Mouse (Mus musculus) hindbrain, embryonic 14.5 days (tissue): ENCODE results near the gene Frmd8. TPM values are rescaled to one million over a fixed set of nuclear protein-coding genes. Genes with fewer than 3 reads are reported as not detected.

ENCODE experiments used
- ATAC-seq: fragments of 200-750 bp; cut with Nextera tagmentation; 2 replicates; pipeline ENCODE4 v1.8.0; 2017; ENCODE audit warnings: moderate number of reproducible peaks, mild to moderate bottlenecking, moderate TSS enrichment, moderate library complexity; ENCODE audit not compliant: low FRiP score
- DNase-seq: peaks from one replicate; pipeline ENCODE4 v3.0.0-alpha.2; 2015; ENCODE audit warnings: low spot score
- H3K27ac ChIP-seq: fragments of 300-500 bp; sonication (generic); 2 replicates; pipeline ENCODE4 v1.5.1; 2014; ENCODE audit warnings: mild to moderate bottlenecking, moderate library complexity
- H3K27me3 ChIP-seq: fragments of 300-500 bp; sonication (generic); 2 replicates; pipeline ENCODE4 v1.6.1; 2014; ENCODE audit warnings: mild to moderate bottlenecking, low read length, mixed read lengths; ENCODE audit not compliant: control insufficient read depth, insufficient read depth
- H3K36me3 ChIP-seq: fragments of 300-500 bp; sonication (generic); replicated peaks from 2 replicates; pipeline ENCODE4 v1.6.1; 2014; ENCODE audit not compliant: control insufficient read depth, insufficient read depth
- H3K4me1 ChIP-seq: fragments of 300-500 bp; sonication (generic); replicated peaks from 2 replicates; pipeline ENCODE4 v1.6.1; 2014; ENCODE audit warnings: antibody characterized with exemption, low read length, mixed read lengths; ENCODE audit not compliant: control insufficient read depth, insufficient read depth
- H3K4me2 ChIP-seq: fragments of 300-500 bp; sonication (generic); replicated peaks from 2 replicates; pipeline ENCODE4 v1.6.1; 2014; ENCODE audit warnings: mild to moderate bottlenecking, moderate library complexity
- H3K4me3 ChIP-seq: fragments of 300-500 bp; sonication (generic); replicated peaks from 2 replicates; pipeline ENCODE4 v1.5.1; 2014; ENCODE audit warnings: mild to moderate bottlenecking, low read length
- H3K9ac ChIP-seq: fragments of 300-500 bp; sonication (generic); 2 replicates; pipeline ENCODE4 v1.6.1; 2014
- H3K9me3 ChIP-seq: fragments of 300-500 bp; sonication (generic); 2 replicates; pipeline ENCODE4 v1.6.1; 2016; ENCODE audit warnings: low read length; ENCODE audit not compliant: control insufficient read depth
- WGBS: fragments of 180-500 bp; shearing (Covaris S2); extraction: QIAGEN DNeasy Blood & Tissue Kit; methylation state at CpG from one replicate; pipeline ENCODE4 v1.1.7; 2014; 5-methylcytosine and 5-hydroxymethylcytosine counted together
- polyA plus RNA-seq: library from polyadenylated mRNA; unstranded; fragments of >200 nt; fragmentation: Nextera tagmentation; extraction: Ambion mirVana; gene quantifications from 2 replicates; pipeline ENCODE4 v1.2.1, GENCODE M21; 2014

Gene Frmd8
- polyA plus RNA-seq, 1 experiment from 2014 or later: 11.3 TPM

GRCm38 (mm10) chr19:5877618-5878361, 2.7 kb upstream of the Frmd8 start, which contains the start of gene Slc25a45:
Gene Slc25a45 (plus strand): TSS chr19:5877808.
- peak; percentile 73 for DNase-seq
- Histone ChIP-seq H3K4me3 (0 out of 2 replicates have a peak within 1 kb of the TSS, but pooled peaks have one; percentile 0), H3K9ac (0 out of 2 replicates have a peak within 1 kb of the TSS, but pooled peaks have one; percentile 16), H3K27ac (peak within 1 kb of the TSS; percentile 32; the same call in 1 of the 2 replicates), H3K4me1 (peaks cover 18% of the 10 kb centered on the region; the same call in 1 of the 2 replicates), H3K27me3 (no peaks in the 10 kb centered on the region), H3K4me2 (0 out of 2 replicates have a peak within 1 kb of the TSS, but pooled peaks have one; percentile 17), H3K36me3 (0 out of 2 replicates have a peak, but pooled peaks cover 3% of the 10 kb centered on the region), H3K9me3 (no peaks in the 10 kb centered on the region)
- ATAC-seq: peak; percentile 38; the same call in 1 of the 2 replicates
- 44% methylated on average over 15 of the region's 15 CpGs for WGBS

DNA sequence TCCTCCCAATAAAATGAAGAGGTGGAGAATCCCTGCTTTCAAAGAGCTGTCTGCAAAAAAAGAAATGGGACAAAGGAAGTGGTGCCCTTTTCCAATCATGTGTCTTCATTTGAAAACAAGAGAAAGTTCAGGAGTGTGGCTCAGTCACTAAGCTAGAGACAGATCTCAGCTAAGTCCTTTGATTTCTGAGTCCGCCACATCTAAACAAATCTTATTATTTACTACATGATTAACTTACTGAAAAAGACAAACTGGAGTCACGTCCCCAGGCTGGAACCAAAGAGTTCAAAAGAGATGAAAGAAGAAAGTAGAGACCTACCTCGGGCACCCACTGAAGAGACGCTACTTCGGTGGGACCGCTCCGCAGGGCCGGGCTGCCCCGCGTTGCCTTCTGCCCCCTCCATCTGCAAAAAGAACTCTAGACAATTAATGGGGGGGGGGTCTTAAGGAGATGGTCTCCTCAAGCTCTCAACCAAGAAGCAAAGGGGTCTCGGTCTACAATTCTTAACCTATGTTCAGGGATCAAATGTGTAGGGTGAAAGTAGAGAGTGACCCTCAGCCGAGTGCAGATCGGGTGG, 594 bp downstream of the Frmd8 start:
- H3K36me3 ChIP-seq: peaks cover 10% of the 10 kb centered on the region; the same call in 1 of the 2 replicates
- 12% methylated on average over 13 of the region's 13 CpGs for WGBS
- no peaks in the 10 kb centered on the region for H3K27me3 ChIP-seq
- peak overlapping the region; percentile 83 for H3K4me2 ChIP-seq
- peak overlapping the region; percentile 80; the same call in 1 of the 2 replicates for H3K27ac ChIP-seq
- DNase-seq (no peak), ATAC-seq (no peak)
- no peaks in the 10 kb centered on the region for H3K9me3 ChIP-seq
- peak overlapping the region; percentile 76 for H3K4me3 ChIP-seq
- peaks cover 25% of the 10 kb centered on the region; the same call in 1 of the 2 replicates for H3K4me1 ChIP-seq
- peak overlapping the region; percentile 83 for H3K9ac ChIP-seq

DNA sequence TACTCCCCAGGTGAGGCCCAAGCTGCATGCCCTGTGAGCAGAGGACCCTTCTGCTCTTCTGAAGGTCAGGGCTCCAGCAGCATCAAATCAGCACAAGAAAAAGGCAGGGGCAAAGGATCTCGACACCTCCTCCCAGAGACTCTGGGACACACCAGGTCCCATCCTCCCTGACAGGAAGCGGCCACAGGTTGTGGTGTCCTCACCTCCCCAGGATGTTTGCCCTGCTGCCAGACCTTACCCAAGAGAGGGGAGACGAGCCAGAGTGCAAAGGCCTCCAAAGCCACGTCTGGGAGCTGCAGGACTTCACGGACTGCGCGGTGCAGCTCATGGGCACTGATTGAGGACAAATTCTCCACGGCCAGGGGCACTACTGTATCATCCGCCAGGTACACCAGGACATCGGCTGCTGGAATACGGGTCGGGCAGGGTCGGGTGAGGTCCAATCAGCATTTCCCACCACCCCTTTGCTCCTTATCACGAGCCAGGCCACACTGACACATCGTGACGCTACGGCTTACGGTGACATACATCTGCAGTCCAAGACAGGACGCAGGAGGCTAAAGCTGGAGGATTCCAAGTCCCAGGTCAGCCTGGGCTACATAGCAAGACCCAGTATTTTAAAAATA, 2.0 kb downstream of the Frmd8 start:
- WGBS: 91% methylated on average over 19 of the region's 19 CpGs
- H3K9ac ChIP-seq: no peak overlapping the region
- peaks cover 25% of the 10 kb centered on the region; the same call in 1 of the 2 replicates for H3K4me1 ChIP-seq
- ATAC-seq: no peak
- peaks cover 24% of the 10 kb centered on the region for H3K36me3 ChIP-seq
- H3K4me3 ChIP-seq: no peak overlapping the region
- no peaks in the 10 kb centered on the region for H3K9me3 ChIP-seq
- no peaks in the 10 kb centered on the region for H3K27me3 ChIP-seq
- DNase-seq: no peak
- no peak overlapping the region for H3K4me2 ChIP-seq
- no peak overlapping the region for H3K27ac ChIP-seq

GRCm38 (mm10) chr19:5872528-5872927, 2.5 kb downstream of the Frmd8 start:
- Histone ChIP-seq H3K27ac (no peak overlapping the region), H3K9ac (no peak overlapping the region), H3K4me3 (no peak overlapping the region), H3K9me3 (no peaks in the 10 kb centered on the region), H3K4me2 (no peak overlapping the region), H3K36me3 (peaks cover 29% of the 10 kb centered on the region), H3K27me3 (no peaks in the 10 kb centered on the region), H3K4me1 (peaks cover 25% of the 10 kb centered on the region; the same call in 1 of the 2 replicates)
- 91% methylated on average over 4 of the region's 4 CpGs for WGBS
- no peak for ATAC-seq
- no peak for DNase-seq

- no peak for ATAC-seq
- H3K4me2 ChIP-seq: no peak overlapping the region
Measured at GRCm38 (mm10) chr19:5871683-5872082, 3.4 kb downstream of the Frmd8 start.

GRCm38 (mm10) chr19:5871273-5871672, 3.8 kb downstream of the Frmd8 start:
- 3% methylated on average over 7 of the region's 7 CpGs for WGBS
- peak overlapping the region; percentile 47; the same call in 1 of the 2 replicates for H3K27ac ChIP-seq
- H3K9me3 ChIP-seq: no peaks in the 10 kb centered on the region
- peaks cover 25% of the 10 kb centered on the region; the same call in 1 of the 2 replicates for H3K4me1 ChIP-seq
- H3K36me3 ChIP-seq: peaks cover 35% of the 10 kb centered on the region
- no peak overlapping the region for H3K4me3 ChIP-seq
- 0 out of 2 replicates have a peak overlapping the region, but pooled peaks have one; percentile 8 for H3K9ac ChIP-seq
- DNase-seq (no peak), ATAC-seq (0 out of 2 replicates have a peak, but pooled peaks have one; percentile 21)
- no peaks in the 10 kb centered on the region for H3K27me3 ChIP-seq
- H3K4me2 ChIP-seq: peak overlapping the region; percentile 15; the same call in 1 of the 2 replicates

More at GRCm38 (mm10) chr19:5871683-5872082, 3.4 kb downstream of the Frmd8 start:
- H3K9ac ChIP-seq: 0 out of 2 replicates have a peak overlapping the region, but pooled peaks have one; percentile 8
- H3K27ac ChIP-seq: no peak overlapping the region
- peaks cover 31% of the 10 kb centered on the region for H3K36me3 ChIP-seq
- peaks cover 25% of the 10 kb centered on the region; the same call in 1 of the 2 replicates for H3K4me1 ChIP-seq
- no peak for DNase-seq
- H3K27me3 ChIP-seq: no peaks in the 10 kb centered on the region
- WGBS: 63% methylated on average over 6 of the region's 6 CpGs
- no peaks in the 10 kb centered on the region for H3K9me3 ChIP-seq
- no peak overlapping the region for H3K4me3 ChIP-seq

DNA sequence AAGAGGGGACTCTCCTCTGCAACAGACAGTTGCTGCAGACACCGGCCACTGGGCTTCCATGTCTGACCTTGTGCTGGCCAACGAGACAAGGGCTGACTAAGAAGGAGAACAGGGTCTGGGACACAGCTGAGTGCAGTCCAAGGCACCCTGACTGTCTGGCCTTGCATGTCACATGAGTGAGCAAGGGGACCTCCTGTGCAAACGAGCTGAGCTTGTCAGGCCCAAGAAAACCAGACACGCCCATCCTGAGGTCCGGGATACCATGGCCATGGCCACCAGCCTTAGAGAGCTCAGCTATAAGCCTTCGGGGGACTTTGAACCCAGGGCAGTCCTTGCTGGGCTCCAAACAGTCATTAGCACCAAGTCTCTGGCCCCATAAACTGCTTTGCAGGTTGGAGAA, 7.0 kb downstream of the Frmd8 start:
- no peak overlapping the region for H3K9ac ChIP-seq
- H3K27ac ChIP-seq: no peak overlapping the region
- H3K9me3 ChIP-seq: no peaks in the 10 kb centered on the region
- no peak overlapping the region for H3K4me2 ChIP-seq
- WGBS: 94% methylated on average over 6 of the region's 6 CpGs
- H3K4me3 ChIP-seq: no peak overlapping the region
- peaks cover 7% of the 10 kb centered on the region; the same call in 1 of the 2 replicates for H3K4me1 ChIP-seq
- no peaks in the 10 kb centered on the region for H3K27me3 ChIP-seq
- ATAC-seq (no peak), DNase-seq (no peak)
- peaks cover 66% of the 10 kb centered on the region for H3K36me3 ChIP-seq

GRCm38 (mm10) chr19:5864710-5865398, 10.2 kb downstream of the Frmd8 start:
- Histone ChIP-seq H3K27me3 (no peaks in the 10 kb centered on the region), H3K27ac (no peak overlapping the region), H3K4me2 (no peak overlapping the region), H3K4me1 (no peaks in the 10 kb centered on the region), H3K4me3 (no peak overlapping the region), H3K9ac (no peak overlapping the region), H3K36me3 (peaks cover 85% of the 10 kb centered on the region), H3K9me3 (no peaks in the 10 kb centered on the region)
- DNase-seq: no peak
- 94% methylated on average over 20 of the region's 20 CpGs for WGBS
- no peak for ATAC-seq
